Mouse (Mus musculus) hindbrain, embryonic 13.5 days (tissue): Measurements from ENCODE around the gene Ube2ql1. TPM values are rescaled to one million over a fixed set of nuclear protein-coding genes. Genes with fewer than 3 reads are reported as not detected.

Experiments used
- ATAC-seq: fragments of 200-750 bp; cut with Nextera tagmentation; 2 replicates; pipeline ENCODE4 v1.8.0; 2017; ENCODE audit warnings: moderate TSS enrichment; ENCODE audit not compliant: low FRiP score
- H3K27ac ChIP-seq: fragments of 300-500 bp; sonication (generic); 2 replicates; pipeline ENCODE4 v1.5.1; 2015; ENCODE audit warnings: inconsistent platforms, mild to moderate bottlenecking, moderate library complexity
- H3K27me3 ChIP-seq: fragments of 300-500 bp; sonication (generic); 2 replicates; pipeline ENCODE4 v1.6.1; 2015; ENCODE audit warnings: mild to moderate bottlenecking, inconsistent platforms
- H3K36me3 ChIP-seq: fragments of 300-500 bp; sonication (generic); 2 replicates; pipeline ENCODE4 v1.6.1; 2015; ENCODE audit warnings: mild to moderate bottlenecking, inconsistent platforms
- H3K4me1 ChIP-seq: fragments of 300-500 bp; sonication (generic); replicated peaks from 2 replicates; pipeline ENCODE4 v1.6.1; 2015; ENCODE audit warnings: inconsistent platforms
- H3K4me2 ChIP-seq: fragments of 300-500 bp; sonication (generic); 2 replicates; pipeline ENCODE4 v1.6.1; 2015; ENCODE audit warnings: inconsistent platforms, mild to moderate bottlenecking, moderate library complexity
- H3K4me3 ChIP-seq: fragments of 300-500 bp; sonication (generic); 2 replicates; pipeline ENCODE4 v1.5.1; 2015; ENCODE audit warnings: mild to moderate bottlenecking, inconsistent platforms
- H3K9ac ChIP-seq: fragments of 300-500 bp; sonication (generic); 2 replicates; pipeline ENCODE4 v1.6.1; 2015; ENCODE audit warnings: mild to moderate bottlenecking, inconsistent platforms
- H3K9me3 ChIP-seq: fragments of 300-500 bp; sonication (generic); 2 replicates; pipeline ENCODE4 v1.6.1; 2016; ENCODE audit warnings: inconsistent platforms
- WGBS: fragments of 180-500 bp; shearing (Covaris S2); methylation state at CpG from one replicate; pipeline ENCODE4 v1.1.7; 2015; 5-methylcytosine and 5-hydroxymethylcytosine counted together
- polyA plus RNA-seq: library from polyadenylated mRNA; unstranded; fragments of >200 nt; fragmentation: Nextera tagmentation; extraction: Ambion mirVana; gene quantifications from 2 replicates; pipeline ENCODE4 v1.2.1, GENCODE M21; 2015

The Ube2ql1 gene
- polyA plus RNA-seq = 28.1 and 29.5 TPM in 2 replicates

GRCm38 (mm10) chr13:69739759-69740135, at the start of gene Ube2ql1:
Gene Ube2ql1, minus strand, starts transcription at chr13:69739889.
- under 1% methylated on average over 31 of the region's 46 CpGs for WGBS
- H3K4me2 ChIP-seq = peak within 1 kb of the TSS; percentile 86
- H3K4me1 ChIP-seq = peaks cover 49% of the 10 kb centered on the region
- no peaks in the 10 kb centered on the region for H3K9me3 ChIP-seq
- 0 out of 2 replicates have a peak, but pooled peaks cover 5% of the 10 kb centered on the region for H3K27me3 ChIP-seq
- peak within 1 kb of the TSS; percentile 83 for H3K4me3 ChIP-seq
- peak within 1 kb of the TSS; percentile 98 for H3K27ac ChIP-seq
- peak; percentile 96 for ATAC-seq
- no peaks in the 10 kb centered on the region for H3K36me3 ChIP-seq
- peak within 1 kb of the TSS; percentile 98 for H3K9ac ChIP-seq

GRCm38 (mm10) chr13:69788704-69789103, 49.0 kb upstream of the Ube2ql1 start:
- no peak for ATAC-seq
- Histone ChIP-seq H3K4me1 (peaks cover 13% of the 10 kb centered on the region), H3K27ac (no peak overlapping the region), H3K27me3 (no peaks in the 10 kb centered on the region), H3K4me2 (no peak overlapping the region), H3K9ac (no peak overlapping the region), H3K9me3 (no peaks in the 10 kb centered on the region), H3K4me3 (no peak overlapping the region), H3K36me3 (no peaks in the 10 kb centered on the region)
- 83% methylated on average over 5 of the region's 5 CpGs for WGBS

DNA sequence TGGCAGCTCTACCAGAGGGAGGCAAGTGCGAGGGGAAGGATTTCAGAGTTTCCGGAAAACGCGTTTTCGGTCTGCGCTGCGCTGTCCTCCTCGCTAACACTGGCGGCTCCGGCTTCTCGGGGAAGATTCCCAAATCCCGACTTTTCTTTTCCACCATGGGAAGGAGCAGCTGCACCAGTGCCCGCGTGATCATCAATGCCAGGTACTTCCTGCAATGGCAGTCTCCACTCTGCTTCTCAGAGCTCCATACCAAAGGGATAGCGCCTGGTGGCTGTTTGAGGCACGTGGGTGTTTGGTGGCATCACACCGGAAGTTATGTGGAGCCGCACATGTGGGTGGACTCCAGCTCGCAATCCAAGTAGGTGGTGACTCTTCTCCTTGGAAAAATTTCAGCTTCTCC, 38.5 kb upstream of the Ube2ql1 start:
- H3K27me3 ChIP-seq = no peaks in the 10 kb centered on the region
- H3K4me3 ChIP-seq = no peak overlapping the region
- 92% methylated on average over 19 of the region's 19 CpGs for WGBS
- no peak for ATAC-seq
- H3K36me3 ChIP-seq = no peaks in the 10 kb centered on the region
- no peaks in the 10 kb centered on the region for H3K9me3 ChIP-seq
- no peaks in the 10 kb centered on the region for H3K4me1 ChIP-seq
- no peak overlapping the region for H3K4me2 ChIP-seq
- no peak overlapping the region for H3K9ac ChIP-seq
- H3K27ac ChIP-seq = no peak overlapping the region

DNA sequence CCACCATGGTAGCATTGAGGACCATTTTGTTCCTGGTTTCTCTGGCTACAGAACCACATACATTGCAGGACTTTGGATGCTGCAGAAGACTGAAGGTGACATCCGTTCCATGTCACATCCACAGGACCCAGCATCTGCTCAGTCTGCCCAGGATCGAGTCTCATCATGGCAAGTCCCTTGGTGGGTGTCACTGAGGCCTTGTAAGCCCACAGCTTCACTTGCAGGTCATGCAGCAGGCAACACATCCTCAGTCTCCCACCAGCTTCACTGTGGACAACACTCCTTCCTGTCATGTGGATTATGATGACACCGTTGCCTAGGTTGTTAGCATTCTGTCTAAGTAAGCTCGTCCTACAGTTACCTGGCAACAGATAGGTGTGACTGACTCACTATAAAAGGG, 32.7 kb upstream of the Ube2ql1 start:
- Histone ChIP-seq H3K27ac (no peak overlapping the region), H3K27me3 (no peaks in the 10 kb centered on the region), H3K9me3 (no peaks in the 10 kb centered on the region), H3K4me1 (no peaks in the 10 kb centered on the region; the same call in 1 of the 2 replicates), H3K9ac (no peak overlapping the region), H3K4me2 (no peak overlapping the region), H3K4me3 (no peak overlapping the region), H3K36me3 (no peaks in the 10 kb centered on the region)
- 89% methylated on average over 4 of the region's 4 CpGs for WGBS
- no peak for ATAC-seq

- H3K4me2 ChIP-seq = no peak overlapping the region
- no peak for ATAC-seq
- 76% methylated on average over 12 of the region's 12 CpGs for WGBS
- no peak overlapping the region for H3K4me3 ChIP-seq
- H3K27ac ChIP-seq = peak overlapping the region; percentile 63
- H3K9ac ChIP-seq = no peak overlapping the region
- no peaks in the 10 kb centered on the region for H3K27me3 ChIP-seq
- H3K36me3 ChIP-seq = no peaks in the 10 kb centered on the region
- no peaks in the 10 kb centered on the region for H3K9me3 ChIP-seq
- no peaks in the 10 kb centered on the region; the same call in 1 of the 2 replicates for H3K4me1 ChIP-seq
These were observed 31.1 kb upstream of the Ube2ql1 start for GRCm38 (mm10) chr13:69770538-69771456.

- Histone ChIP-seq H3K36me3 (no peaks in the 10 kb centered on the region), H3K4me2 (no peak overlapping the region), H3K27me3 (no peaks in the 10 kb centered on the region), H3K9me3 (no peaks in the 10 kb centered on the region), H3K4me1 (peaks cover 4% of the 10 kb centered on the region; the same call in 1 of the 2 replicates), H3K4me3 (no peak overlapping the region), H3K9ac (no peak overlapping the region), H3K27ac (no peak overlapping the region)
- no peak for ATAC-seq
- 92% methylated on average over 10 of the region's 10 CpGs for WGBS
These were observed 28.5 kb upstream of the Ube2ql1 start for GRCm38 (mm10) chr13:69768152-69768551.

GRCm38 (mm10) chr13:69764646-69765045, 25.0 kb upstream of the Ube2ql1 start:
- Histone ChIP-seq H3K27ac (no peak overlapping the region), H3K27me3 (no peaks in the 10 kb centered on the region), H3K4me3 (no peak overlapping the region), H3K36me3 (no peaks in the 10 kb centered on the region), H3K4me1 (0 out of 2 replicates have a peak, but pooled peaks cover 4% of the 10 kb centered on the region), H3K4me2 (no peak overlapping the region), H3K9me3 (no peaks in the 10 kb centered on the region), H3K9ac (no peak overlapping the region)
- ATAC-seq = no peak
- WGBS = 67% methylated on average over 9 of the region's 9 CpGs

- 0 out of 2 replicates have a peak, but pooled peaks cover 4% of the 10 kb centered on the region for H3K4me1 ChIP-seq
These were observed 21.7 kb upstream of the Ube2ql1 start for GRCm38 (mm10) chr13:69761393-69761792.

GRCm38 (mm10) chr13:69758979-69759378, 19.3 kb upstream of the Ube2ql1 start:
- no peak for ATAC-seq
- Histone ChIP-seq H3K27me3 (no peaks in the 10 kb centered on the region), H3K4me1 (no peaks in the 10 kb centered on the region), H3K9ac (no peak overlapping the region), H3K4me3 (no peak overlapping the region), H3K27ac (no peak overlapping the region), H3K36me3 (no peaks in the 10 kb centered on the region), H3K9me3 (no peaks in the 10 kb centered on the region), H3K4me2 (no peak overlapping the region)
- 77% methylated on average over 6 of the region's 6 CpGs for WGBS

More at GRCm38 (mm10) chr13:69761393-69761792, 21.7 kb upstream of the Ube2ql1 start:
- 88% methylated on average over 10 of the region's 10 CpGs for WGBS
- Histone ChIP-seq H3K36me3 (no peaks in the 10 kb centered on the region), H3K9ac (no peak overlapping the region), H3K27ac (no peak overlapping the region), H3K4me2 (no peak overlapping the region), H3K9me3 (no peaks in the 10 kb centered on the region), H3K4me3 (no peak overlapping the region), H3K27me3 (no peaks in the 10 kb centered on the region)
- no peak for ATAC-seq

DNA sequence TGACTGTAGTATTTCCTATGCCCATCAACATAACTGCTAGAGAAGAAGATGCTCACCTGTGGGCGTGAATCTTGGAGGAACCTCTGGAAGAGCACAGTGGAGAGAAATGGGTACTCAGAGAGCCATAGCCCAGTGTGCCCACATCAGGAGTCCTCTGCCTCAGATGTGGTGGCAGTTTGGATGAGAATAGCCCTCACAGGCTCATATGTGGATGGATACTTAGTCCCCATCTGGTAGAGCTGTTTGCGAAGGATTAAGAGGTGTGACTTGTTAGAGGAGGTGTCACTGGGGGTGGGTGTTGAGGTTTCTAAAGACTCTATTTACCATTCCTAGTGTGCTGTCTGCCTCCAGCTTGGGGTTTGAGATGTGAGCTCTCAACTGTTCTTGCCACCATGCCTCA, 13.2 kb upstream of the Ube2ql1 start:
- Histone ChIP-seq H3K9ac (no peak overlapping the region), H3K4me3 (no peak overlapping the region), H3K27me3 (peaks cover 12% of the 10 kb centered on the region), H3K4me1 (peaks cover 4% of the 10 kb centered on the region; the same call in 1 of the 2 replicates), H3K4me2 (no peak overlapping the region), H3K27ac (no peak overlapping the region), H3K36me3 (no peaks in the 10 kb centered on the region), H3K9me3 (no peaks in the 10 kb centered on the region)
- no peak for ATAC-seq
- WGBS = 85% methylated on average over 2 of the region's 2 CpGs

DNA sequence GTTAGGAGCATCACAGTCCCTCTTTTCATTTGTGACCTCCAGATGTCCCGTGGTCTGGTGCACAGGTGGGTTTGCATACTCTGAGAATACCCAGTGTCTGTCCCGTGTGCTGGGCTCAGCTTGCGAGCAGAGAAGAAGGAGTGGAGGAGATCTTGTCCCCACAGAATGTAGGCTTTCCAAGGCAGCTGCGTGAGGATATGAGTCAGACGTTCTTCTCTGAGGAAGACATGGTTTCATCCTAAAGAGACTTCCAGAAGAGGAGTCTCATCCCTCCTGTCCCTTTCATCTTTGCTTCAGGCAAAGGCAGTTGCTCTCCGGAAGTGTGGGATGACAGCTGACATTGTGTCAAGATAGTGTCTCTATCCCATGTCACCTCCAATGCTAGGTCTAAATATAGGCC, 11.8 kb upstream of the Ube2ql1 start:
- Histone ChIP-seq H3K4me1 (peaks cover 4% of the 10 kb centered on the region; the same call in 1 of the 2 replicates), H3K4me2 (no peak overlapping the region), H3K36me3 (no peaks in the 10 kb centered on the region), H3K9ac (no peak overlapping the region), H3K27me3 (peaks cover 12% of the 10 kb centered on the region), H3K4me3 (no peak overlapping the region), H3K9me3 (no peaks in the 10 kb centered on the region), H3K27ac (no peak overlapping the region)
- no peak for ATAC-seq
- 94% methylated on average over 6 of the region's 6 CpGs for WGBS

GRCm38 (mm10) chr13:69748756-69749155, 9.1 kb upstream of the Ube2ql1 start:
- ATAC-seq = no peak
- Histone ChIP-seq H3K9ac (no peak overlapping the region), H3K27ac (no peak overlapping the region), H3K9me3 (no peaks in the 10 kb centered on the region), H3K4me1 (peaks cover 4% of the 10 kb centered on the region; the same call in 1 of the 2 replicates), H3K27me3 (peaks cover 12% of the 10 kb centered on the region), H3K4me3 (no peak overlapping the region), H3K36me3 (no peaks in the 10 kb centered on the region), H3K4me2 (no peak overlapping the region)
- WGBS = 30% methylated on average over 4 of the region's 4 CpGs
